Mouse (Mus musculus): ENCODE data around the gene Scn5a. TPM values are rescaled to one million over a fixed set of nuclear protein-coding genes. Genes with fewer than 3 reads are reported as not detected.

The Scn5a gene
- polyA plus RNA-seq, 1 experiment from 2014 or later: 0.01 TPM

GRCm38 (mm10) chr9:119519116-119519515, 59.7 kb downstream of the Scn5a start:
- no peak overlapping the region for H3K4me2 ChIP-seq (ENCODE audit: low read depth, low read length)
- H3K36me3 ChIP-seq (replicated peaks; ENCODE audit: insufficient read depth, low read length): no peaks in the 10 kb centered on the region
- no peak overlapping the region for H3K27ac ChIP-seq (ENCODE audit: low read depth)
- WGBS (ENCODE audit: insufficient replicate concordance): 61% methylated on average over 23 of the region's 23 CpGs
- no peaks in the 10 kb centered on the region for H3K4me1 ChIP-seq (ENCODE audit: insufficient read depth)
- no peak overlapping the region for H3K4me3 ChIP-seq (ENCODE audit: low read depth, low read length)
- no peak for ATAC-seq
- TF ChIP-seq CTCF (IDR thresholded peaks at IDR 0.05; ENCODE audit: low read depth): no peak
- no peaks in the 10 kb centered on the region for H3K27me3 ChIP-seq (ENCODE audit: insufficient read depth, low read length)
- H3K9ac ChIP-seq (replicated peaks): no peak overlapping the region
- H3K9me3 ChIP-seq (ENCODE audit: low read length): no peaks in the 10 kb centered on the region
- DNase-seq: no peak

- Histone ChIP-seq H3K4me2 (ENCODE audit: low read depth, low read length) (no peak overlapping the region), H3K27ac (ENCODE audit: low read depth) (no peak overlapping the region), H3K4me1 (ENCODE audit: insufficient read depth) (no peaks in the 10 kb centered on the region), H3K9ac (replicated peaks) (no peak overlapping the region), H3K36me3 (replicated peaks; ENCODE audit: insufficient read depth, low read length) (no peaks in the 10 kb centered on the region), H3K27me3 (ENCODE audit: insufficient read depth, low read length) (no peaks in the 10 kb centered on the region), H3K9me3 (ENCODE audit: low read length) (no peaks in the 10 kb centered on the region), H3K4me3 (ENCODE audit: low read depth, low read length) (no peak overlapping the region)
- ATAC-seq: no peak
- no peak for TF ChIP-seq CTCF (IDR thresholded peaks at IDR 0.05; ENCODE audit: low read depth)
- TF ChIP-seq EP300 (IDR thresholded peaks at IDR 0.05; ENCODE audit: low read depth): no peak
- no peak for DNase-seq
- WGBS (ENCODE audit: insufficient replicate concordance): 69% methylated on average over 8 of the region's 8 CpGs
Observed at GRCm38 (mm10) chr9:119518177-119518576, 60.6 kb downstream of the Scn5a start.

- no peak overlapping the region for H3K9ac ChIP-seq (replicated peaks)
- no peaks in the 10 kb centered on the region for H3K9me3 ChIP-seq (ENCODE audit: low read length)
- no peak overlapping the region for H3K27ac ChIP-seq (ENCODE audit: low read depth)
- H3K4me1 ChIP-seq (ENCODE audit: insufficient read depth): no peaks in the 10 kb centered on the region
- WGBS (ENCODE audit: insufficient replicate concordance): 42% methylated on average over 20 of the region's 20 CpGs
- no peak overlapping the region for H3K4me2 ChIP-seq (ENCODE audit: low read depth, low read length)
- TF ChIP-seq CTCF (IDR thresholded peaks at IDR 0.05; ENCODE audit: low read depth) (no peak), EP300 (IDR thresholded peaks at IDR 0.05; ENCODE audit: low read depth) (no peak)
- no peak overlapping the region for H3K4me3 ChIP-seq (ENCODE audit: low read depth, low read length)
- DNase-seq (no peak), ATAC-seq (no peak)
- no peaks in the 10 kb centered on the region for H3K36me3 ChIP-seq (replicated peaks; ENCODE audit: insufficient read depth, low read length)
- no peaks in the 10 kb centered on the region for H3K27me3 ChIP-seq (ENCODE audit: insufficient read depth, low read length)
Observed at GRCm38 (mm10) chr9:119517467-119517866, 61.3 kb downstream of the Scn5a start.

GRCm38 (mm10) chr9:119516815-119517214, 62.0 kb downstream of the Scn5a start:
- Histone ChIP-seq H3K4me1 (ENCODE audit: insufficient read depth) (no peaks in the 10 kb centered on the region), H3K9ac (replicated peaks) (no peak overlapping the region), H3K4me2 (ENCODE audit: low read depth, low read length) (no peak overlapping the region), H3K27ac (ENCODE audit: low read depth) (no peak overlapping the region), H3K27me3 (ENCODE audit: insufficient read depth, low read length) (no peaks in the 10 kb centered on the region), H3K4me3 (ENCODE audit: low read depth, low read length) (no peak overlapping the region), H3K9me3 (ENCODE audit: low read length) (no peaks in the 10 kb centered on the region), H3K36me3 (replicated peaks; ENCODE audit: insufficient read depth, low read length) (no peaks in the 10 kb centered on the region)
- no peak for TF ChIP-seq CTCF (IDR thresholded peaks at IDR 0.05; ENCODE audit: low read depth)
- 67% methylated on average over 5 of the region's 5 CpGs for WGBS (ENCODE audit: insufficient replicate concordance)
- DNase-seq (no peak), ATAC-seq (no peak)

- H3K4me1 ChIP-seq (ENCODE audit: insufficient read depth): no peaks in the 10 kb centered on the region
- H3K9me3 ChIP-seq (ENCODE audit: low read length): no peaks in the 10 kb centered on the region
- no peak overlapping the region for H3K27ac ChIP-seq (ENCODE audit: low read depth)
- 82% methylated on average over 9 of the region's 9 CpGs for WGBS (ENCODE audit: insufficient replicate concordance)
- no peaks in the 10 kb centered on the region for H3K36me3 ChIP-seq (replicated peaks; ENCODE audit: insufficient read depth, low read length)
- ATAC-seq (no peak), DNase-seq (no peak)
- no peak overlapping the region for H3K9ac ChIP-seq (replicated peaks)
- TF ChIP-seq CTCF (IDR thresholded peaks at IDR 0.05; ENCODE audit: low read depth) (no peak), EP300 (IDR thresholded peaks at IDR 0.05; ENCODE audit: low read depth) (no peak)
- H3K27me3 ChIP-seq (ENCODE audit: insufficient read depth, low read length): no peaks in the 10 kb centered on the region
- H3K4me2 ChIP-seq (ENCODE audit: low read depth, low read length): no peak overlapping the region
- H3K4me3 ChIP-seq (ENCODE audit: low read depth, low read length): no peak overlapping the region
Observed at GRCm38 (mm10) chr9:119515454-119515853, 63.4 kb downstream of the Scn5a start.

- H3K4me2 ChIP-seq (ENCODE audit: low read depth, low read length): no peak overlapping the region
- ATAC-seq (no peak), DNase-seq (no peak)
- TF ChIP-seq CTCF (IDR thresholded peaks at IDR 0.05; ENCODE audit: low read depth) (no peak), EP300 (IDR thresholded peaks at IDR 0.05; ENCODE audit: low read depth) (no peak)
- WGBS (ENCODE audit: insufficient replicate concordance): 68% methylated on average over 8 of the region's 8 CpGs
- H3K9ac ChIP-seq (replicated peaks): no peak overlapping the region
- no peaks in the 10 kb centered on the region for H3K27me3 ChIP-seq (ENCODE audit: insufficient read depth, low read length)
- no peaks in the 10 kb centered on the region for H3K4me1 ChIP-seq (ENCODE audit: insufficient read depth)
- H3K9me3 ChIP-seq (ENCODE audit: low read length): no peaks in the 10 kb centered on the region
- no peaks in the 10 kb centered on the region for H3K36me3 ChIP-seq (replicated peaks; ENCODE audit: insufficient read depth, low read length)
- H3K4me3 ChIP-seq (ENCODE audit: low read depth, low read length): no peak overlapping the region
- H3K27ac ChIP-seq (ENCODE audit: low read depth): no peak overlapping the region
Observed at GRCm38 (mm10) chr9:119514986-119515385, 63.8 kb downstream of the Scn5a start.

GRCm38 (mm10) chr9:119513816-119514215, 65.0 kb downstream of the Scn5a start:
- 71% methylated on average over 8 of the region's 8 CpGs for WGBS (ENCODE audit: insufficient replicate concordance)
- H3K36me3 ChIP-seq (replicated peaks; ENCODE audit: insufficient read depth, low read length): no peaks in the 10 kb centered on the region
- no peak overlapping the region for H3K27ac ChIP-seq (ENCODE audit: low read depth)
- no peak overlapping the region for H3K9ac ChIP-seq (replicated peaks)
- ATAC-seq: no peak
- H3K4me3 ChIP-seq (ENCODE audit: low read depth, low read length): no peak overlapping the region
- no peaks in the 10 kb centered on the region for H3K4me1 ChIP-seq (ENCODE audit: insufficient read depth)
- no peaks in the 10 kb centered on the region for H3K27me3 ChIP-seq (ENCODE audit: insufficient read depth, low read length)
- H3K4me2 ChIP-seq (ENCODE audit: low read depth, low read length): no peak overlapping the region
- no peaks in the 10 kb centered on the region for H3K9me3 ChIP-seq (ENCODE audit: low read length)
- no peak for DNase-seq
- TF ChIP-seq CTCF (IDR thresholded peaks at IDR 0.05; ENCODE audit: low read depth) (no peak), EP300 (IDR thresholded peaks at IDR 0.05; ENCODE audit: low read depth) (no peak)
